Mouse (Mus musculus): ENCODE measurements around the gene Kcp.

Gene Kcp

DNA sequence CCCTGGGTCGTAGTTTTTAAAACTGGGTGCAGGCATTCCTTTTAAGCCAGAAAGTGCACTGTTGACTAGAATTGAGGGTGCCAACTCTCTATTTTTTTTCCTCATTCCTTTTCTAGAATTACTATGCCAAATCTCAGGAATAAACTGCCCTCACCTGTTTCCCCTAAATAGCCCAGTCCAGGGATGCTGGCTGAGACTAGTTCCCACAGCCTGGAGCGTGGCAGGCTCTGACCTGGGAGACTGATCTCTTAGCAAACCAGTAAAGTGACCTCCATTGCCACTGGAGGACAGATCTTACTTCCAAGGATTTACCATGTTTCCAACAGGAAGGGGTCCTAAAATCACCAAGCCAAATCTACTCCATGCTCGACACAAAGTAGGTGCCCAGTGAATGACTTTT is 38.9 kb downstream of the Kcp start:
- no peak for ATAC-seq (ENCODE audit: insufficient number of reproducible peaks, low FRiP score, low TSS enrichment)

- peak; percentile 95 for ATAC-seq (ENCODE audit: insufficient number of reproducible peaks, low FRiP score, low TSS enrichment)
Observed at GRCm38 (mm10) chr6:29467583-29468354, 40.0 kb downstream of the Kcp start, which contains the start of gene Atp6v1f. TSS of gene Atp6v1f (plus strand) at chr6:29467718.

DNA sequence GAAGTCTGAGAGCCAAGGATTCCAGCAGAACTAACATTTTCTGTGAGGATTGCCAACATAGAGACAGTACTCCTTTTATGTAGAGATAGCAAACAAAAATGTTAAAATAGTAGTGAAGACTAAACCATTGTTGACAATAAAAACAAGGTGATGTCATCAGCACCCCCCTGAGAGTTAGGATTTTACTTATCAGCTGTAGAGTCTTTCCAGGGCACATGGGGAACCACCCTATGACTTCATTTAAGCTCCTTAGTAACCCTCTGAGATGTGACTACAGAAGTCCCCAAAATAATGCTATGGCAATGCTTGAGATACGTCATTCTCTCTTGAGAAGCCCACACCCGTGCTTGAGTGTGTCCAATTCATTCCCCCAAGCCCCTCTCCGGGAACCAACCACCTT is 44.4 kb downstream of the Kcp start:
- ATAC-seq (ENCODE audit: insufficient number of reproducible peaks, low FRiP score, low TSS enrichment), result no peak

GRCm38 (mm10) chr6:29461502-29461901 is 46.2 kb downstream of the Kcp start:
- no peak for ATAC-seq (ENCODE audit: insufficient number of reproducible peaks, low FRiP score, low TSS enrichment)

DNA sequence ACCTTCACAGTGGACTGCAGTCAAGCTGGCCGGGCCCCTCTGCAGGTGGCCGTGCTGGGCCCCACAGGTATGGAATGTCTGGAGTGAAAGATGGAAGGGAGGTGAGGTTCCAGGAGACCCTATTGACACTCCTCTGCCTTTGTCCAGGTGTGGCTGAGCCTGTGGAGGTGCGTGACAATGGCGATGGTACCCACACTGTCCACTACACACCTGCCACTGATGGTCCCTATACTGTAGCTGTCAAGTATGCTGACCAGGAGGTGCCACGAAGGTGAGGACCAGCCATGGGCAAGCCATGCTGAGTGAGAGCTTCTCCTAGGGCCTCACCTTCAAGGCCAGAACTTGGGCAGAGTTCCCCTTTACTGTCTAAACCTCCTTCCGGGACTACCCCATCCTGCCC is 57.1 kb downstream of the Kcp start:
- no peak for ATAC-seq (ENCODE audit: insufficient number of reproducible peaks, low FRiP score, low TSS enrichment)

GRCm38 (mm10) chr6:29449858-29450257 is 57.9 kb downstream of the Kcp start:
- no peak for ATAC-seq (ENCODE audit: insufficient number of reproducible peaks, low FRiP score, low TSS enrichment)

DNA sequence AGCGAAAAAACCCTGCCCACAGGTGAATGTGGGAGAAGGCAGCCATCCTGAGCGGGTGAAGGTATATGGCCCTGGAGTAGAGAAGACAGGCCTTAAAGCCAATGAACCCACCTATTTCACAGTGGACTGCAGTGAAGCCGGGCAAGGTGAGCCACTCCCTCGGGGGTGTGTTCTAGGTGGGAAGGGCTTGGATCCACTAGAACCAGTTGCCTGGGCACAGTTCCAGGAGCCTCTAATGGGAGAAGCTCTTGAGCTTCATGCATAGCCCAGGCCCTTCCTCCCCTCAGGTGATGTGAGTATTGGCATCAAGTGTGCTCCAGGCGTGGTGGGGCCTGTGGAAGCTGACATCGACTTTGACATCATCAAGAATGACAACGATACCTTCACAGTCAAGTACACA is 62.4 kb downstream of the Kcp start:
- ATAC-seq (ENCODE audit: insufficient number of reproducible peaks, low FRiP score, low TSS enrichment), result no peak

GRCm38 (mm10) chr6:29444773-29445172 is 63.0 kb downstream of the Kcp start:
- ATAC-seq (ENCODE audit: insufficient number of reproducible peaks, low FRiP score, low TSS enrichment), result no peak

DNA sequence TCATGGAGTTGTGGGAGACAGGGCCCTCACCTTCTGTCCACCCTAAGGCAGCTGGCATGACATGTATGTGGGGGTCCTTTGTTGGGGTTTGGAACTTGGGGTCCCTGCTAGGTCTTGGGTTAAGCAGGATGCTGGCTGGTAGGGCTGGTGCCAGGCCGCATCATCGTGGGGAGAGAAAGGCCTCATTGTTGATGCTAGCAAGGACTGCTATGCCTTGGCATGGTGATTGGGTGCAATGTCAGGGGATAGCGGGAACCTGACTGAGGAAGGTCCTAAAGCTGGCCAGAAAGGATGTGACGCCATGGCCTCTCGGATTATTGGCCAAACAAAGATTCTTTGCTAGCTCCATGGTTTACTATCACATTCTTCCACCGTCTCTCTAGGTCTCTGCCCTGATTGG is 68.0 kb downstream of the Kcp start:
- no peak for ATAC-seq (ENCODE audit: insufficient number of reproducible peaks, low FRiP score, low TSS enrichment)

GRCm38 (mm10) chr6:29439251-29439650 is 68.5 kb downstream of the Kcp start:
- no peak for ATAC-seq (ENCODE audit: insufficient number of reproducible peaks, low FRiP score, low TSS enrichment)

- ATAC-seq (ENCODE audit: insufficient number of reproducible peaks, low FRiP score, low TSS enrichment), result no peak
Observed at GRCm38 (mm10) chr6:29436461-29436934, 71.3 kb downstream of the Kcp start.

GRCm38 (mm10) chr6:29435940-29436451 is 71.8 kb downstream of the Kcp start:
- no peak for ATAC-seq (ENCODE audit: insufficient number of reproducible peaks, low FRiP score, low TSS enrichment)

GRCm38 (mm10) chr6:29434911-29435691 is 72.7 kb downstream of the Kcp start:
- no peak for ATAC-seq (ENCODE audit: insufficient number of reproducible peaks, low FRiP score, low TSS enrichment)

DNA sequence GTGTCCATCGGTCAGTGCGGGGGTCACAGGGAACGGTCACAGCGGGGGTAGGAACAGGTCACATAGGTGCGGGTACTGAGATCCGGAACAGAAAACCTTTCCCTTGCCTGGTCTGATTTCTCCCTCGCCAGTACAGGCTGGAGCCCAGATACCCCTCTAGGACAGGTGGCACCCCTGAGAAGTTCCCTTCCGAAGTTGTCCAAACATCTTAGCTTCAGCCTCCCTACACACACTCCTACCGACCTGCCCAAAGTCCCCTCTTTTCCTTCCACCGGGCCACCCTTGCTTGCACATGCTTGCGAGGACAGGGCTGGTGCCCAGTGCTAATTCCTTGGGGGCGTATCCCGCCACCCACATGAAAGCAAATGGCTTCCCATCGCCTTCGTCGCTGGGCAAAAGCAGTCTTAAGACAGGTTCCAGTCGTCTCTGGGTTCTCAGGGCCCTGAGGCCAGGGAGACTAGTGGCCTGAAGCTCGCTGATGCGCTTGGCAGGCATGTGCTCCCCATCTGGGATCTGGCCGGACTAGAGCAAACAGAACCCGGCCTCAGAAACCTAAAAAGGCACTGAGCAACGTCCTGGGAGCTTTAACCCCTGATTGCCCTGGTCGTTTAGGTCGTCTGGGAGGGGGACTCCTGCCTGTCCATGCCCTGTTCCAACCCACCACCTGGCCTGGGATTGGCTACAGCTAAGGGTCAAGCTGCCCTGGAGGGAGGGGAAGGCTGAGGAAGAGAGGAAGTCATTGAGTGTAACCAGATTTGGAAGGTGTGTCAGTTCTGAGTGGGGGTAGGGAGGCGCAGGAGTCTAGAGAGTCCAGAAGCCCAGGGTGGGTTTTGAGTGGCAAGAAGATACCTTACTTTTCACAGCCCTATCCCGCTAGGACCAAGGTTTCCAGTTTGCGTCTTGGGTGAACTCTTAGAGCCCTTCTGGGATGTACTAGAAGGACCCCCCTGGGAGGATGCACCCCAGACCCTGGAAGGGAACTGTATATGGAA is 73.7 kb downstream of the Kcp start:
- ATAC-seq (ENCODE audit: insufficient number of reproducible peaks, low FRiP score, low TSS enrichment), result no peak

DNA sequence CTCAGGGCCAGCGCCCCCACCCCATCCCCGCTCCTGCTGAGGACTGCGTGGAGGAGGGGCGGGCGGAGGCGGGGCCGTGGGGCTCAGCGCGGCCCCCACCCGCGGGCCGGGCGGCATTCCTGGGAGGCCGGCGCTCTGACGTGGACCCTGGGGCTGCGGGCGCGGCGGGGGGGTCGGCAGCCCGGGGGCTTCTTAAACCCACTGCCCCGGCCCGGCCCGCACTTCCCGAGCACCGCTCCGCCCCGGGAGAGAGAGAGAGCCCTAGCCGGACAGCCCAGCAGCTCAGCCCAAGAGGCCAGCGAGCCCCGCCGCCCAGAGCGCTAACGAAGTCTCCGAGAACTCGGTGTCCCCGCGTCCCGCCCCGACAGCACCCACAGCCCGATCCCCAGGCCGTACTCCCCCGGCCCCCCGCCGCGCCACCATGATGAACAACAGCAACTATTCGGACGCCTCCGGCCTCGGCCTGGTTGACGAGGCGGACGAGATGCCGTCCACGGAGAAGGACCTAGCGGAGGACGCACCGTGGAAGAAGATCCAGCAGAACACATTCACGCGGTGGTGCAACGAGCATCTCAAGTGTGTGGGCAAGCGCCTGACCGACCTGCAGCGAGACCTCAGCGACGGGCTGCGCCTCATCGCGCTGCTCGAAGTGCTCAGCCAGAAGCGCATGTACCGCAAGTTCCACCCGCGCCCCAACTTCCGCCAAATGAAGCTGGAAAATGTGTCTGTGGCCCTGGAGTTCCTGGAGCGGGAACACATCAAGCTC is 74.5 kb downstream of the Kcp start, which contains the start of gene Flnc:
TSS of gene Flnc (plus strand) at position 219 of the 766 bp plus-strand sequence.
- no peak for ATAC-seq (ENCODE audit: insufficient number of reproducible peaks, low FRiP score, low TSS enrichment)

- ATAC-seq (ENCODE audit: insufficient number of reproducible peaks, low FRiP score, low TSS enrichment), result no peak
Observed at GRCm38 (mm10) chr6:29432676-29433037, 75.1 kb downstream of the Kcp start.

DNA sequence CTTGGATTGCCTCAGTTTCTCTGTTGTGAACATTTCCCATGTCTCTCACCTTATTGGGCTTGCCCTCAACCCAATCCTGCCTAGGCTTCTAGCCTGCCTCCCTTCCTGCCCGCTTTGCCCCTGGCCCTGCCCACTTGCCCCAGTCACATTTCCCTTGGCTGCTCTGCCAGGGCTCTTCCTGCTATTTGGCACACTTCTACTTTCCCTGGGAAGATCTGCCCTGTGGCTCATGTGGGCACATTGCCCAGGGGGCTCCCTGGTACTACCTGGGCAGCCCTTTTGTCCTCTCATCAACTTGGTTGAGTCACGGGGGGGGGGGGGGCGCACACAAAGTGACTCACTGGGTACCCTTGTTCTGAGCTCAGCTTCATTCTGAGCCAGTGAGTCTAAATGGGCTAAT is 75.6 kb downstream of the Kcp start:
- ATAC-seq (ENCODE audit: insufficient number of reproducible peaks, low FRiP score, low TSS enrichment), result no peak

DNA sequence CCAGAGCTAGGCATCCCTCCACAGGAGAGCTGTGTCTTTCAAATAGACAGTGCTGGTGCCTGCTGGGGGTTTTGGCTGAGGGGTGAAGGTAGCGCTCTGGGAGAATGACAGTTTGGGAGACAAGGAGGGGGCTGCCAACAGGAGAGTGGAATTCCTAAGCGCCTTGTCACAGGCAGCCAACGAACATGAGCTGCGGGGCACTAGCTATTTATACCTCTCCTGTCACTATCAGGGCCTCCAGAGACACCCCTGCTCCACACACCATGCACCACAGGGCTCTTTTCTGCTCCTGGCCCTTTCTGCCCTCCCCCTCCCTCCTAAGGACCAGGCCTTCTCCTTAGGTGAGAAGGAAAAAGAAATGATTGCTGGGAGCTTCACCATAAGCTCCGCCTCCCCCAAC is 76.3 kb downstream of the Kcp start:
- ATAC-seq (ENCODE audit: insufficient number of reproducible peaks, low FRiP score, low TSS enrichment), result no peak

DNA sequence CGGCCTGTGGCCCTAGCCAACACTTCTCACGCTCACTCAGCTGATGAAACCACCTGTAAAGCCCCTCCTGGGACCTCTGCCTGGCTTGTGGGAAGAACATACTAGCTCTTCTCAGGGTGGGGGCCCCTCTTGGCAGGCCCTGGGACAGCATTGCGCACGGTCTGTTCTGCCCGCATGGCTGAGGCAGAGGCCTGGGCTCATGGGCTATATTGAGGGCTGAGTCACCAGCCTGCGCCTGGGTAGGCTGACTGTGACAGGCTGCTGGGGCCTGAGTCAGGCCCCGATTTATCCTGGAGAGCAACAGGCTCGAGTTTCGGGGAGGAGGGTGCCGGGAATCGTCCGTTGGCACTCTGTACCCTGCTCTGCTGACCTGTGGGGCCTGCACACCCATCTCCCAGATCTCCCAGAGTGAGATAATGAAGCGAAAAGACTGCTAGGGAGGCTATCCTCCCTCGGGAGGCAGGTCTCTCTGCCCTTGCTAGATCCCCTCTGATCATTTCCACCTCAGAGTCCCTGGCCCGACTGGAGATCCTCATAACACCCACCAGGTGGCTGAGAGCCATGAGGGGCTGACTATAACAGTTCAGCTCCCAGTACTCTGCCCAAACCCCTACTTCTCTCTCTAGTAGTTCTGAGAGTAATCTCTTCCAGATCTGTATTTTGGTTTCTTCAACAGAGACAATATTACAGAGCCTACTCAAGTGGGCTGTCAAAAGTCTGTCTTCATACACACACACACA is 76.9 kb downstream of the Kcp start:
- no peak for ATAC-seq (ENCODE audit: insufficient number of reproducible peaks, low FRiP score, low TSS enrichment)
